Mouse (Mus musculus) neural tube, embryonic 15.5 days (tissue): ENCODE measurements at regions not wholly inside any gene's neighbourhood (a gene's known extent, or its start where the extent isn't known, plus 50 kb on each side); places are given as distances from the start of the nearest gene placed in this dataset.

Experiments used
- ATAC-seq: fragments of 200-750 bp; cut with Nextera tagmentation; 2 replicates; pipeline ENCODE4 v1.8.0; 2017; ENCODE audit warnings: mild to moderate bottlenecking, moderate TSS enrichment, moderate library complexity; ENCODE audit not compliant: low FRiP score
- H3K27ac ChIP-seq: fragments of 300-500 bp; sonication (generic); replicated peaks from 2 replicates; pipeline ENCODE4 v1.5.1; 2015; ENCODE audit warnings: mild to moderate bottlenecking, inconsistent platforms
- H3K27me3 ChIP-seq: fragments of 300-500 bp; sonication (generic); replicated peaks from 2 replicates; pipeline ENCODE4 v1.6.1; 2015; ENCODE audit warnings: inconsistent platforms
- H3K36me3 ChIP-seq: fragments of 300-500 bp; sonication (generic); 2 replicates; pipeline ENCODE4 v1.6.1; 2015; ENCODE audit warnings: inconsistent platforms
- H3K4me1 ChIP-seq: fragments of 300-500 bp; sonication (generic); 2 replicates; pipeline ENCODE4 v1.6.1; 2015; ENCODE audit warnings: inconsistent platforms
- H3K4me2 ChIP-seq: fragments of 300-500 bp; sonication (generic); 2 replicates; pipeline ENCODE4 v1.6.1; 2015; ENCODE audit warnings: inconsistent platforms, mild to moderate bottlenecking, moderate library complexity
- H3K4me3 ChIP-seq: fragments of 300-500 bp; sonication (generic); replicated peaks from 2 replicates; pipeline ENCODE4 v1.5.1; 2015; ENCODE audit warnings: mild to moderate bottlenecking, inconsistent platforms
- H3K9ac ChIP-seq: fragments of 300-500 bp; sonication (generic); replicated peaks from 2 replicates; pipeline ENCODE4 v1.6.1; 2015; ENCODE audit warnings: mild to moderate bottlenecking, inconsistent platforms
- H3K9me3 ChIP-seq: fragments of 300-500 bp; sonication (generic); replicated peaks from 2 replicates; pipeline ENCODE4 v1.6.1; 2016; ENCODE audit warnings: inconsistent platforms
- WGBS: fragments of 180-500 bp; shearing (Covaris S2); methylation state at CpG from one replicate; pipeline ENCODE4 v1.1.7; 2015; ENCODE audit warnings: mixed read lengths; 5-methylcytosine and 5-hydroxymethylcytosine counted together

DNA sequence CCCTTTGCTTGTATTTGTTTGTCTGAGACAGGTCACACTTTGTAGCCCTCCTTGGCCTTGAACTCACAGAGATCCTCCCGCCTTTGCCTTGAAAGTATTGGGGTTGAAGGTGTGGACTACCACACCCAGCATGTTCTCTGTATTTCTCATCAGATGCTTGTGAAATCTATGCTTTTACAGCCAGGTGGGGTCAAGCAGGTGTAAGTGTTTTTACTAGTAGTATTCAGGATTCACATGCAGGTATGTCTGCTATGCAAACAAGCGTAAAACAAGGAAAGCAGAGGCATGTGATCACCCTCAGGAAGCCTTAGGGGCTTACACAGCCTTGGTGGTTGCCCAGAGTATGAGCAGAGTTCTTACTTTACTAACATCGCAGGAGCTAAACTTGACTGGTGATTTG, 105.4 kb upstream of the Ccser1 start:
- Histone ChIP-seq H3K4me1 (no peaks in the 10 kb centered on the region), H3K36me3 (no peaks in the 10 kb centered on the region), H3K9me3 (no peaks in the 10 kb centered on the region), H3K4me2 (no peak overlapping the region), H3K27ac (no peak overlapping the region), H3K9ac (no peak overlapping the region), H3K4me3 (no peak overlapping the region), H3K27me3 (no peaks in the 10 kb centered on the region)
- 97% methylated on average over 3 of the region's 3 CpGs for WGBS
- no peak for ATAC-seq

DNA sequence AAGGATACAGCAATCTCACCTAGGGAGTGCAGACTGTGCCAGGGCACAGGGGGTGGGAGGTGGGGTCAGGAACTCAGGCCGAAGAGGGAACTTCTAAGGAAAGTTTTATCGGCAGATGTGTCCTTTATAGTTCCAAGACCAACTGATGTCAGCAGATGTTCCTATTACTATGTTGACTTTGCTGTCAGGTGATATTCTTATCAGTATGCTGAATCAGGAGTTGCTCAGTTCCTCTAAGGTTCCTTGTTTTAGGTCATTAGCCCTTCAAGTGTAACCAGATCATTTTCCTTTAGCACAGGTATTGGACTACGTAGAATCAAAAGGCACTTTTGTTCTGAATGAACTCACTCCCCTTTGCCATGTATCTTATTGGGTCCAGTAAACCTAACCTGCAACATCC, 101.6 kb upstream of the Ccser1 start:
- Histone ChIP-seq H3K27me3 (no peaks in the 10 kb centered on the region), H3K27ac (no peak overlapping the region), H3K4me3 (no peak overlapping the region), H3K9ac (no peak overlapping the region), H3K9me3 (no peaks in the 10 kb centered on the region), H3K4me2 (no peak overlapping the region), H3K4me1 (no peaks in the 10 kb centered on the region), H3K36me3 (no peaks in the 10 kb centered on the region)
- no peak for ATAC-seq
- 85% methylated on average over 3 of the region's 3 CpGs for WGBS

DNA sequence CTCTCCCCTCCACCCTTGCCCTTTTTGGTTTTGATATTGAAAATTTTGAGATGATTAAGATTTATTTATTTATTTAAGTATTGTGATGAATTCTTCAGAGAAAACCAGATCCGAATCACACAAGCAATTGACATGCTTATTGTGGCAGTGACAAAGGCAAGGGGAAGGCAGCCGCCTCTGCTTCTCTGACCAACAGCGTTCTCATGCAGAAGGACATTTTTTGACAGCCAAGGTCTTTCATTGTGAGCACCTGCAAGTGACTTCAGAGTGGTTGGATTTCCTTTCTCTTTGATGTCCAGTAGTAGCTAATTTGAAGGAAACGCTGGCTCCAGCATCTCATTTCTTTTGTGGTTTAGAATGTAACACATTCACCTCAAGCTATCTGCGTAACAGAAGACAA, 99.5 kb upstream of the Ccser1 start:
- no peak overlapping the region for H3K27ac ChIP-seq
- no peaks in the 10 kb centered on the region for H3K9me3 ChIP-seq
- no peak overlapping the region for H3K4me3 ChIP-seq
- 29% methylated on average over 5 of the region's 5 CpGs for WGBS
- no peaks in the 10 kb centered on the region for H3K4me1 ChIP-seq
- no peaks in the 10 kb centered on the region for H3K27me3 ChIP-seq
- no peak overlapping the region for H3K4me2 ChIP-seq
- no peaks in the 10 kb centered on the region for H3K36me3 ChIP-seq
- no peak overlapping the region for H3K9ac ChIP-seq
- ATAC-seq: no peak

DNA sequence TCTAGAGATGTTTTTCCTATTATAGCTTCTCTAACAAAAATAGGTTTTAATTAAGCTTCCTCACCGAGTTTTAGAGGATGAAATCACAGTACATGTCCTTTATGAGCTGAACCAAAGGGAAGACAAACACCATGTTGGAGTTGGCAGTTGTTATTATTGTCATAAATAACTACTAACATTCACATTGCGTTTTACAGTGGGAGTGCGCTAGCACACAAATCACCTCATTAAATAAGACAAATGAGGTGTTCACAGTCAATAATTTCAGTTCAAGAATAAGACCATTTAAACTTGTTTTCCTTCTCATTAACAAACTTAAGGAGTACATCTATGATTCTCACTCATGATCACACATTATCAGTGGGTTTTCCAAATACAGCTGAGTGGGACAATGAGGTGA, 96.8 kb upstream of the Ccser1 start:
- Histone ChIP-seq H3K27ac (no peak overlapping the region), H3K4me2 (no peak overlapping the region), H3K4me1 (no peaks in the 10 kb centered on the region), H3K36me3 (no peaks in the 10 kb centered on the region), H3K4me3 (no peak overlapping the region), H3K9ac (no peak overlapping the region), H3K9me3 (no peaks in the 10 kb centered on the region), H3K27me3 (no peaks in the 10 kb centered on the region)
- 26% methylated on average over 3 of the region's 3 CpGs for WGBS
- no peak for ATAC-seq

DNA sequence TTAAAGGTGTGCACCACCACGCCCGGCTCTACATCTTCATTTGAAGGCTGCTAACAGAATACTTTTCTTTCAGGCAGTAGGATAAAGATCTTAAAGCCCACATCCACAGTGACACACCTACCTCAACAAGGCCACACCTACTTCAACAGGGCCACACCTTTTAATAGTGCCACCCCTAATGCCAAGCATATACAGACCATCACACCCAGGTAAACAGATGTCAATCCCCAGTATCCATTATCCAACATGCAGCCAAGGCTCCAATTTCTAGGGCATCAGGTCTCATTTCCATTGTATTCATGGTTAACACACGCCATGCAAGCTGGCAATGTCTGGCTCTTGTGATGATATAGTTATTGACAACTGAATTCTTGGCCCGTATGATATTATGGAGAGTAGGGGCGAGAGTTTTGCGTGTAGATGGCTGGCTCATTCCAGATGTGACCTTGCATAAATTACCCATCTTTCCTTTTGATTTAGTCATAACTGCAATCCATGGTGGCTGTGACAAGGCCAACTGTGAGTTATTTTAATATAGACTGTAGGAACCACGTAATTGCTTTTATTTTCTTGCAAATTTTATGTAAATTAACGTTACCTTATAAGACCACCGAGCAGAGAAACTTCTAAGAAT, 80.7 kb upstream of the Ccser1 start:
- no peaks in the 10 kb centered on the region for H3K36me3 ChIP-seq
- H3K4me2 ChIP-seq: no peak overlapping the region
- H3K9me3 ChIP-seq: no peaks in the 10 kb centered on the region
- H3K27me3 ChIP-seq: no peaks in the 10 kb centered on the region
- no peak for ATAC-seq
- no peak overlapping the region for H3K4me3 ChIP-seq
- no peaks in the 10 kb centered on the region for H3K4me1 ChIP-seq
- no peak overlapping the region for H3K27ac ChIP-seq
- WGBS: 64% methylated on average over 9 of the region's 9 CpGs
- H3K9ac ChIP-seq: no peak overlapping the region

DNA sequence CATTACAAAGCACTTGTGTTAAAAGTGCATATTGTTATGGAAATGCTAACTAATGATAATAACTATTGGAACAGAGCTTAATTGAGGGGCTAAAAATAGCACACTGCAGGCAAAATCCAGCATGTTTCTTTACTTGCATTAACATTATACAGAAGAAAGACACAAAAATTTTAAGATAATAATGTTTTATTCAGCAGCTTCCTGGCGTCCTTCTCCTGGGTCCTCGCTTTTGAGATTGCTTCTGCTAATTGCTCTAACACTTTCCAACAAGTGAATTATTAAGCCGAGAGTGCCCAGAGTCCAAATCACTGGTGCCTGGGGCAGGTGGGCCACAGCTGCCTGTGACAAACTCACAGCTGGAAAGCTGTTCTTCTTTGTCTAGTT, 80.2 kb upstream of the Ccser1 start:
- no peak overlapping the region for H3K4me3 ChIP-seq
- H3K27ac ChIP-seq: no peak overlapping the region
- WGBS: 16% methylated on average over 3 of the region's 3 CpGs
- H3K4me2 ChIP-seq: no peak overlapping the region
- H3K4me1 ChIP-seq: no peaks in the 10 kb centered on the region
- no peaks in the 10 kb centered on the region for H3K27me3 ChIP-seq
- no peaks in the 10 kb centered on the region for H3K9me3 ChIP-seq
- H3K9ac ChIP-seq: no peak overlapping the region
- H3K36me3 ChIP-seq: no peaks in the 10 kb centered on the region
- ATAC-seq: no peak

DNA sequence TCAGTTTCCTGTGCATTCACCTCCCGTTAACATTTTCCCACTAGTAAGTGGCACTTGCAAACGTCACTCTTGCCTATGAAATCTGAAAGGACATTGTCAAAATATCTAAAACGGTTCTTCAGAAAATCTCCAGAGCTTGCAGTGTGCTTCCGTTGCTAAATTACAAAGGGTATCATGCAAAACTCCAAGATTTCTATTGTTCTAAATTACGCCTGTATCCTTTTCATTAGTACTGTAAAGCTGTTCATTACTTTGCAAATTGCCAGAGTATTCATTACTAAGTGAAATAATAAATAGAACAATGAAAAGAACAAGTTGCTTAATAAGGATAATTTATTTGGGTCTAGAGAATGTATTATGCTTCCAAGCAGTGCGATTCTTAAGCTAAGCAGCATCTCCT, 78.2 kb upstream of the Ccser1 start:
- 73% methylated on average over 6 of the region's 6 CpGs for WGBS
- ATAC-seq: no peak
- Histone ChIP-seq H3K4me1 (no peaks in the 10 kb centered on the region), H3K36me3 (no peaks in the 10 kb centered on the region), H3K9ac (no peak overlapping the region), H3K4me3 (no peak overlapping the region), H3K9me3 (no peaks in the 10 kb centered on the region), H3K27ac (no peak overlapping the region), H3K4me2 (no peak overlapping the region), H3K27me3 (no peaks in the 10 kb centered on the region)

DNA sequence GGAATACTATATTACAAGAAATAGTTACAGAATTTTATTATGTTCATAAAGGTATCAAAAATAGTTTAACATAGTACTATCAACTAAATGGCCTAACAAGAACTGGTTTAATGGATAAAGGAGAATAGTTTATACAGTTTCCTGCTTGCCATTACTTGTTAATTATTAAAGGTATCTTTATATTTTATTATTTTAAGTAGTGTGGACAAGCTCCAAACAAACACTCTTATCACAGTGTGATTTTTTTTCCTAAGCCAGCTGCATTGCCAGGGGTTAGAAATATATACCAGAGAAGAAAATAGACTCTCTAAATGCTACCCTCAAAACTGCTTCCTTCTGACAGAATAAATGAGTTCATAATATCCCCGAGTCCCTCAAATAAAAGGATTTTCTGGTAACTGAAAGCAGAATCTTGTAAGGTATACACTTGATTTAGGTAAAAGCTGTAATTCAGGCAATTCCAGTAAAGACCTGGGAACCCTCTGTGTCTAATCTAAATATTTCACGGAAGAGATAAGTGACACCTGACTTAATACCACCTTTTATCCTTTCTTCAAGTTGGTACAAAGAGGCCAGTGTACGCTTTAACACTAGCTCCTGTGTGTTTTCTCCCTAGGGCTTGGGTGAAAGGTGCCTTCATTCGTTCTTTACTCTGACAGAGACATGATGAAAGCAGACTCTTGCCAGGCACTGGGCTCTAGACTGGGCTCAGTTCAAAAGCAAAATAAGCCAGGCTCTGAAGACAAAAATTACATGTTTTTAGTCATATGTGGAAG, 76.5 kb upstream of the Ccser1 start:
- Histone ChIP-seq H3K9ac (no peak overlapping the region), H3K27me3 (no peaks in the 10 kb centered on the region), H3K36me3 (no peaks in the 10 kb centered on the region), H3K27ac (no peak overlapping the region), H3K4me3 (no peak overlapping the region), H3K9me3 (no peaks in the 10 kb centered on the region), H3K4me1 (no peaks in the 10 kb centered on the region), H3K4me2 (no peak overlapping the region)
- 59% methylated on average over 4 of the region's 4 CpGs for WGBS
- ATAC-seq: no peak

DNA sequence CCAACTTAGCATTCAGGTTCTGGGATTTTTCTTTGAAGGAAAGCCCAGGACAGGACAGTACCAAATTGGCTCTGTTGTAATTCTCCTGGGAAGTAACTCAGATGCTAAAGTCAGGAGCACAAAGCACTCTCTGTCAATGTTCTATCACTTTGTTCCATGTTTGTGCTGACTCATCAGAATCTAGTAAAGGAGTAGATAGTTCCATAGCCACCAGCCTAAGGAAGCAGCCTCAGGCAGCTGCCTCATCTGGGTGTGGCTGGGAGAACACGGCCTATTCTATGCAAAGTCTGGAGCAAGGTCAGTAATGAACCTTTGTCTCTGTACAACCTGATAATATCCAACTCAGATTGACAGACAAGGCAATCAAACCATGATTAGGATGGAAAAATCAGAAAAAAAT, 64.9 kb upstream of the Ccser1 start:
- no peaks in the 10 kb centered on the region for H3K4me1 ChIP-seq
- H3K36me3 ChIP-seq: no peaks in the 10 kb centered on the region
- H3K9me3 ChIP-seq: no peaks in the 10 kb centered on the region
- no peak overlapping the region for H3K27ac ChIP-seq
- ATAC-seq: no peak
- 82% methylated on average over 1 of the region's 1 CpGs for WGBS
- no peak overlapping the region for H3K4me2 ChIP-seq
- no peaks in the 10 kb centered on the region for H3K27me3 ChIP-seq
- no peak overlapping the region for H3K9ac ChIP-seq
- no peak overlapping the region for H3K4me3 ChIP-seq

DNA sequence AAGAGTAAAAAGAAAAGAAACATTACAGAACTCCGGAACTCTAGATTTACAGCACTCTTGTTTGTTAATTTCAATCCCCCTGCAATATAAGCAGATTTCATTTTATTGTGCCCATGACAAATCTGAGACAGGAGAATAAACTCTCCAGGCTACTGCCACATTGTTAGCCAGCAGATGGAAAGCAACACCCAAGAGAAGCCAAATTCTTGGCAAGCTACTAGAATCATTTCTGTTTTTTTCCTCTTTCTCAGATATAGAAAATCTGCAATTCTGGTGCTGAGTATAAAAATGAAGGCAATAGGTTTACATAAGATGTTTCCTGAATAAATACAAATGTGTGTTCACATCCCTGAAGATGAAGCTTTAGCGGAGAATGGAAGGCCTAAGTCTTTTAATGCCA, 60.5 kb upstream of the Ccser1 start:
- Histone ChIP-seq H3K27me3 (no peaks in the 10 kb centered on the region), H3K27ac (no peak overlapping the region), H3K9me3 (no peaks in the 10 kb centered on the region), H3K4me1 (no peaks in the 10 kb centered on the region), H3K9ac (no peak overlapping the region), H3K4me3 (no peak overlapping the region), H3K4me2 (no peak overlapping the region), H3K36me3 (no peaks in the 10 kb centered on the region)
- ATAC-seq: no peak
- 52% methylated on average over 2 of the region's 2 CpGs for WGBS

DNA sequence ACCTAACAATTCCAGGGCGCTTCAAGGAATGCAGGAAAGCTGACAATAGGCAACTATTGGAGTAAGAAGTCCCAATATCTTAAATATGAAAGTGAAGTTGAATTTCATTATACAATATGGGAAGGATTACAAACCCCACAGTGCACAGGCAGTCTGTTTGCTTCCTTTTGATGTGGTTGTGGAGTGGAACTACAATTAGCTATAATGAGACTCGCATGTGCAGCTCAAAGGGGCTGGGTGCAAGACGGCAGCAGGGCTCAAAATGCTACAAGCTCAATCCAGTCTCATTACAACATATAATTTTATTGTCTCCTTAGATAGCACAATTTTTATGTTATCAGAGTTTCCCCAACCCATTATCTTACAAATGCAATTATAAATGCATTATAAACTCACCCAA, 54.7 kb upstream of the Ccser1 start:
- ATAC-seq: no peak
- H3K9ac ChIP-seq: no peak overlapping the region

DNA sequence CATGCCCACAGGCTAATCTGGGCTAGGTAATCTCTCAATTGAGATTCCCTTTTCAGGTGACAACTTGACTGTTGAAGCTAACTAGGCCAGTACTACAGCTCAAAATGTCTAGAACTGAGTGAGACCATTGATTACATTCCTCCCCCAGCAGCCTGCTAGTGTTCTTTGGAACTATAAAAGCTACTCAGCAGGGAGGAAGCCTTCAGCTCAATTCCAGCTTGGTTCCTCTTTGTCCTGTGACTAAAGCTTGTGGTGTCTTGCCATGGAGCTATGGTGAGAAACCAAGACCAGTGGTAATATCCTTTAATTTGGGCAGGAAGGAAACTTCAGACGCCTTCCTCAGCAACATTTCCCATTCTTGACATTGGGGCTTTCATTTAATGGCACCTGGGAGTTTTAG, 52.9 kb upstream of the Ccser1 start:
- Histone ChIP-seq H3K27ac (no peak overlapping the region), H3K4me1 (no peaks in the 10 kb centered on the region), H3K4me2 (no peak overlapping the region), H3K27me3 (no peaks in the 10 kb centered on the region), H3K9ac (no peak overlapping the region), H3K9me3 (no peaks in the 10 kb centered on the region), H3K4me3 (no peak overlapping the region), H3K36me3 (no peaks in the 10 kb centered on the region)
- WGBS: 48% methylated on average over 1 of the region's 1 CpGs
- ATAC-seq: no peak

More for the DNA sequence above, 54.7 kb upstream of the Ccser1 start:
- no peak overlapping the region for H3K4me2 ChIP-seq
- H3K9me3 ChIP-seq: no peaks in the 10 kb centered on the region
- H3K27ac ChIP-seq: no peak overlapping the region
- no peak overlapping the region for H3K4me3 ChIP-seq
- H3K36me3 ChIP-seq: no peaks in the 10 kb centered on the region
- 64% methylated on average over 3 of the region's 3 CpGs for WGBS
- no peaks in the 10 kb centered on the region for H3K27me3 ChIP-seq
- no peaks in the 10 kb centered on the region for H3K4me1 ChIP-seq
